Mouse (Mus musculus): ENCODE measurements around the gene Eva1c. TPM values are rescaled to one million over a fixed set of nuclear protein-coding genes. Genes with fewer than 3 reads are reported as not detected.

The Eva1c gene
- total RNA-seq, 1 experiment: 2.0 TPM

DNA sequence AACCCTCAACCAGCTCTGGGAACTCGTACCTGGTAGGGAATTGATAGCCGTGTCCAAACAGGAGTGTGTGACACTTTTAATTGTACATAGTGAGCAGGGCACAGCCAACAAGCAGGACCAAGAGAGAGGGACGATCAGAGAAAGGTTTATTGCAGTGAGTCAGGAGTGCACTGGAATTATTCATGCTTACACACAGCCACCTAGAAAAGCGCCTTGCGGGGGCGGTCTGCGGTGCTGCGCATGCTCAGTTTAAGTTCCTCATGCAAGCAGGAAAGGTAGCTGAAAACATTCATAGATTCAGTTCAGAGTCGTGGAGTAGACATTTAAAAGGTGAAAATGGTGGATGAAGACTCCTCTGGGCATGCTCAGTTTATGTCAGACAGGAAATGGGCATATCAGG, 64.2 kb downstream of the Eva1c start:
- no peak overlapping the region for H3K9ac ChIP-seq (ENCODE audit: insufficient read depth, low read depth, low read length, poor library complexity, severe bottlenecking)
- no peak for DNase-seq (ENCODE audit: low read depth, low spot score)
- no peaks in the 10 kb centered on the region for H3K9me3 ChIP-seq (ENCODE audit: control insufficient read depth, insufficient read depth, low read depth, low read length)
- in situ Hi-C loops (cut with MboI; ENCODE audit: low sequenced_read_pairs in 2 of 2, unreplicated experiment in 2 of 2): no loop called here
- TF ChIP-seq ZC3H11A (IDR thresholded peaks at IDR 0.05; ENCODE audit: borderline replicate concordance, low read depth, low read length) (no peak), MAFK (IDR thresholded peaks at IDR 0.05; ENCODE audit: insufficient read depth, low read depth, low read length) (no peak), ZNF384 (IDR thresholded peaks at IDR 0.05; ENCODE audit: low read depth, low read length) (no peak), CHD2 (IDR thresholded peaks at IDR 0.05; ENCODE audit: low read depth, low read length) (no peak), HCFC1 (IDR thresholded peaks at IDR 0.05; ENCODE audit: borderline replicate concordance, insufficient read depth, low read length) (no peak)
- H3K4me3 ChIP-seq (ENCODE audit: insufficient read depth in 1 of 2, low read depth in 1 of 2, low read length in 2 of 2, poor library complexity in 1 of 2, severe bottlenecking in 1 of 2): no peak overlapping the region
- no peaks in the 10 kb centered on the region for H3K4me1 ChIP-seq (ENCODE audit: control insufficient read depth in 2 of 2, insufficient read depth in 2 of 2, low read length in 2 of 2, poor library complexity in 1 of 2)
- H3K27ac ChIP-seq (ENCODE audit: insufficient read depth, low read depth, low read length, poor library complexity, severe bottlenecking): no peak overlapping the region
- H3K36me3 ChIP-seq (ENCODE audit: control insufficient read depth, insufficient read depth, low read length, poor library complexity, severe bottlenecking): no peaks in the 10 kb centered on the region

DNA sequence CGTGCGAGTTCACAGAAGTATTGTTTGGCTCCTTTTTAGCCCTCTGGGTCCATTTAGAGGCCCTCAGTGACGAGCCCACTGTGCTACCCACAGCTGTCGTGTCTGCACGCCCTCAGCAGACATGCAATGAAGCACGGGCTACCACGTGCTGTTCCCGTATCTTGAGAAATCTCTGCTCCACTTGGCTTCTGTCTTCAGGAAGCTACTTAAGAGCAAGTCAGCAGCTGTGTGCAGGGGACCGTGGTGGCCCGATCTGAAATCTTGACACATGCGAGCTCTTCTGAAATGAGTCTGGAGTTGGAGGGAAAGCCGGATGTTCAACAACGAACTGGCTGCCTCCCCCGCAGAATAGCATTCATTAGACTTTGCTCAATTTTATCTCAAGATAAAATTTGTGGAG, 65.1 kb downstream of the Eva1c start:
- no peaks in the 10 kb centered on the region; a peak in 1 of 4 replicates for H3K4me1 ChIP-seq (ENCODE audit: control insufficient read depth in 2 of 2, insufficient read depth in 2 of 2, low read length in 2 of 2, poor library complexity in 1 of 2)
- in situ Hi-C loops (cut with MboI; ENCODE audit: low sequenced_read_pairs in 2 of 2, unreplicated experiment in 2 of 2): no loop called here
- no peaks in the 10 kb centered on the region for H3K9me3 ChIP-seq (ENCODE audit: control insufficient read depth, insufficient read depth, low read depth, low read length)
- no peak overlapping the region for H3K9ac ChIP-seq (ENCODE audit: insufficient read depth, low read depth, low read length, poor library complexity, severe bottlenecking)
- H3K27ac ChIP-seq (ENCODE audit: insufficient read depth, low read depth, low read length, poor library complexity, severe bottlenecking): no peak overlapping the region
- DNase-seq (ENCODE audit: low read depth, low spot score): no peak
- TF ChIP-seq ZC3H11A (IDR thresholded peaks at IDR 0.05; ENCODE audit: borderline replicate concordance, low read depth, low read length) (no peak), CHD2 (IDR thresholded peaks at IDR 0.05; ENCODE audit: low read depth, low read length) (no peak), ZNF384 (IDR thresholded peaks at IDR 0.05; ENCODE audit: low read depth, low read length) (no peak), MAFK (IDR thresholded peaks at IDR 0.05; ENCODE audit: insufficient read depth, low read depth, low read length) (no peak), HCFC1 (IDR thresholded peaks at IDR 0.05; ENCODE audit: borderline replicate concordance, insufficient read depth, low read length) (no peak)
- no peak overlapping the region for H3K4me3 ChIP-seq (ENCODE audit: insufficient read depth in 1 of 2, low read depth in 1 of 2, low read length in 2 of 2, poor library complexity in 1 of 2, severe bottlenecking in 1 of 2)
- no peaks in the 10 kb centered on the region for H3K36me3 ChIP-seq (ENCODE audit: control insufficient read depth, insufficient read depth, low read length, poor library complexity, severe bottlenecking)

- no peak overlapping the region for H3K4me3 ChIP-seq (ENCODE audit: insufficient read depth in 1 of 2, low read depth in 1 of 2, low read length in 2 of 2, poor library complexity in 1 of 2, severe bottlenecking in 1 of 2)
- no peaks in the 10 kb centered on the region for H3K36me3 ChIP-seq (ENCODE audit: control insufficient read depth, insufficient read depth, low read length, poor library complexity, severe bottlenecking)
- H3K9ac ChIP-seq (ENCODE audit: insufficient read depth, low read depth, low read length, poor library complexity, severe bottlenecking): no peak overlapping the region
- no peaks in the 10 kb centered on the region; a peak in 1 of 4 replicates for H3K4me1 ChIP-seq (ENCODE audit: control insufficient read depth in 2 of 2, insufficient read depth in 2 of 2, low read length in 2 of 2, poor library complexity in 1 of 2)
- H3K9me3 ChIP-seq (ENCODE audit: control insufficient read depth, insufficient read depth, low read depth, low read length): no peaks in the 10 kb centered on the region
- TF ChIP-seq MAFK (IDR thresholded peaks at IDR 0.05; ENCODE audit: insufficient read depth, low read depth, low read length) (no peak), ZC3H11A (IDR thresholded peaks at IDR 0.05; ENCODE audit: borderline replicate concordance, low read depth, low read length) (no peak), HCFC1 (IDR thresholded peaks at IDR 0.05; ENCODE audit: borderline replicate concordance, insufficient read depth, low read length) (no peak), ZNF384 (IDR thresholded peaks at IDR 0.05; ENCODE audit: low read depth, low read length) (no peak), CHD2 (IDR thresholded peaks at IDR 0.05; ENCODE audit: low read depth, low read length) (no peak)
- H3K27ac ChIP-seq (ENCODE audit: insufficient read depth, low read depth, low read length, poor library complexity, severe bottlenecking): no peak overlapping the region
- no peak for DNase-seq (ENCODE audit: low read depth, low spot score)
- in situ Hi-C loops (cut with MboI; ENCODE audit: low sequenced_read_pairs in 2 of 2, unreplicated experiment in 2 of 2): no loop called here
These were observed 65.6 kb downstream of the Eva1c start for GRCm38 (mm10) chr16:90892081-90892480.

GRCm38 (mm10) chr16:90893019-90893418, 66.5 kb downstream of the Eva1c start:
- H3K9me3 ChIP-seq (ENCODE audit: control insufficient read depth, insufficient read depth, low read depth, low read length): no peaks in the 10 kb centered on the region
- no peak overlapping the region for H3K27ac ChIP-seq (ENCODE audit: insufficient read depth, low read depth, low read length, poor library complexity, severe bottlenecking)
- TF ChIP-seq ZNF384 (IDR thresholded peaks at IDR 0.05; ENCODE audit: low read depth, low read length): no peak
- no peak for TF ChIP-seq HCFC1 (IDR thresholded peaks at IDR 0.05; ENCODE audit: borderline replicate concordance, insufficient read depth, low read length)
- TF ChIP-seq MAFK (IDR thresholded peaks at IDR 0.05; ENCODE audit: insufficient read depth, low read depth, low read length): no peak
- no peak for TF ChIP-seq ZC3H11A (IDR thresholded peaks at IDR 0.05; ENCODE audit: borderline replicate concordance, low read depth, low read length)
- TF ChIP-seq CHD2 (IDR thresholded peaks at IDR 0.05; ENCODE audit: low read depth, low read length): no peak
- H3K36me3 ChIP-seq (ENCODE audit: control insufficient read depth, insufficient read depth, low read length, poor library complexity, severe bottlenecking): no peaks in the 10 kb centered on the region
- no peak for DNase-seq (ENCODE audit: low read depth, low spot score)
- in situ Hi-C loops (cut with MboI; ENCODE audit: low sequenced_read_pairs in 2 of 2, unreplicated experiment in 2 of 2): no loop called here
- H3K4me1 ChIP-seq (ENCODE audit: control insufficient read depth in 2 of 2, insufficient read depth in 2 of 2, low read length in 2 of 2, poor library complexity in 1 of 2): no peaks in the 10 kb centered on the region; a peak in 1 of 4 replicates
- H3K9ac ChIP-seq (ENCODE audit: insufficient read depth, low read depth, low read length, poor library complexity, severe bottlenecking): no peak overlapping the region
- H3K4me3 ChIP-seq (ENCODE audit: insufficient read depth in 1 of 2, low read depth in 1 of 2, low read length in 2 of 2, poor library complexity in 1 of 2, severe bottlenecking in 1 of 2): no peak overlapping the region

- H3K9ac ChIP-seq (ENCODE audit: insufficient read depth, low read depth, low read length, poor library complexity, severe bottlenecking): no peak overlapping the region
- no peaks in the 10 kb centered on the region for H3K9me3 ChIP-seq (ENCODE audit: control insufficient read depth, insufficient read depth, low read depth, low read length)
- no peaks in the 10 kb centered on the region for H3K36me3 ChIP-seq (ENCODE audit: control insufficient read depth, insufficient read depth, low read length, poor library complexity, severe bottlenecking)
- in situ Hi-C loops (cut with MboI; ENCODE audit: low sequenced_read_pairs in 2 of 2, unreplicated experiment in 2 of 2): no loop called here
- no peak for DNase-seq (ENCODE audit: low read depth, low spot score)
- no peak overlapping the region for H3K4me3 ChIP-seq (ENCODE audit: insufficient read depth in 1 of 2, low read depth in 1 of 2, low read length in 2 of 2, poor library complexity in 1 of 2, severe bottlenecking in 1 of 2)
- no peak for TF ChIP-seq ZNF384 (IDR thresholded peaks at IDR 0.05; ENCODE audit: low read depth, low read length)
- no peak for TF ChIP-seq HCFC1 (IDR thresholded peaks at IDR 0.05; ENCODE audit: borderline replicate concordance, insufficient read depth, low read length)
- TF ChIP-seq MAFK (IDR thresholded peaks at IDR 0.05; ENCODE audit: insufficient read depth, low read depth, low read length): no peak
- TF ChIP-seq ZC3H11A (IDR thresholded peaks at IDR 0.05; ENCODE audit: borderline replicate concordance, low read depth, low read length): no peak
- TF ChIP-seq CHD2 (IDR thresholded peaks at IDR 0.05; ENCODE audit: low read depth, low read length): no peak
- no peaks in the 10 kb centered on the region; a peak in 1 of 4 replicates for H3K4me1 ChIP-seq (ENCODE audit: control insufficient read depth in 2 of 2, insufficient read depth in 2 of 2, low read length in 2 of 2, poor library complexity in 1 of 2)
- H3K27ac ChIP-seq (ENCODE audit: insufficient read depth, low read depth, low read length, poor library complexity, severe bottlenecking): no peak overlapping the region
These were observed 67.3 kb downstream of the Eva1c start for GRCm38 (mm10) chr16:90893792-90894191.

Measured in ES-E14 (cell line).